Mouse (Mus musculus): ENCODE measurements at regions not wholly inside any gene's neighbourhood (a gene's known extent, or its start where the extent isn't known, plus 50 kb on each side); places are given as distances from the start of the nearest gene placed in this dataset.
A peak's percentile ranks its signal among the peaks of the same experiment; 100 is the strongest.

GRCm38 (mm10) chr15:70920138-70920537 lies 2914.2 kb upstream of the Gm6569 start:
- intact Hi-C loops (cut with DNase I): loop anchor here (5.0 to 10.0 kb wide), 2 partner anchors 455 to 1998 kb away; no protein-coding TSS in a partner anchor

GRCm38 (mm10) chr15:70920862-70921261 lies 2913.5 kb upstream of the Gm6569 start:
- intact Hi-C loops (cut with DNase I): loop anchor here (5.0 to 10.0 kb wide), 2 partner anchors 454 to 1999 kb away; no protein-coding TSS in a partner anchor
- peak; percentile 55 to 59 for DNase-seq (ENCODE audit: low spot score in 2 of 2)

More at GRCm38 (mm10) chr15:70920138-70920537, 2914.2 kb upstream of the Gm6569 start:
- DNase-seq (ENCODE audit: low spot score in 2 of 2): no peak
